Mouse (Mus musculus) small intestine, adult 2 months (tissue): ENCODE measurements around the gene Nxph4.
A peak's percentile ranks its signal among the peaks of the same experiment; 100 is the strongest.

Experiments used
- CTCF ChIP-seq: fragments of 200-500 bp; IDR thresholded peaks from 2 replicates; pipeline ENCODE4 v1.5.1; 2012; ENCODE audit warnings: low read depth, mild to moderate bottlenecking, control low read depth, inconsistent platforms, low read length, moderate library complexity, mixed read lengths; ENCODE audit not compliant: insufficient replicate concordance, insufficient read length; ENCODE audit errors: extremely low read depth
- POLR2A ChIP-seq: fragments of 200-500 bp; IDR thresholded peaks from 2 replicates; pipeline ENCODE4 v1.6.1; 2012; ENCODE audit warnings: low read depth, mild to moderate bottlenecking, control low read depth, inconsistent platforms, low read length, moderate library complexity

DNA sequence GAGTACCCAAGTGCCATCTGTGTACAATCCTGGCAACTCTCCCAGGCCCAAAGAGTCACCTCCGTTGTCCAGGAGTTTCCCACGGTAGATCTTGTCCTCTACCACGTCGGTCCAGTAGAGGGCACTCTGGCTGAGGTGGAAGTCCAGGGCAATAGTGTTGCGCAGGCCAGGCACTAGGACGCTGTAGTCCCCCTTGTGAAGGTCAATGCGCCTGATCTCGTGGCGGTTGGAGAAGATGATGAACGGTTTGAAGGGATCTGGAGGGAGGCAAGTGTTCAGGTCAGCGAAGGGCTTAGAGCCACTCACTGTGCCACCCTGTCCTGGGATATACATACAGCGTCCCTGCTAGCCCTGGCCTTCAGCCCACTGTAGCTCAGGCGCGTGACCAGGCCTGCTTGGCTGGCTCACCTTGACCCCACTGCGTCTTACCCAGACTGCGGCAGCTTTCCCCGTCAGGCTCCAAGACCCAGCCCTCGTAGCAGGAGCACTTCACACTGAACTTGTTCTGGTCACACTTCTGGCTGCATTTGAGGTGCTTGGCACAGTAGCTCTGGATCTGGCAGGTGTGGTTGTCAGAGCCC is 42.1 kb upstream of the Nxph4 start:
- TF ChIP-seq CTCF (peak; percentile 73), POLR2A (no peak)
